ENCODE assay signal across 8 mouse cellular contexts in genomic region chr1:34432776-34433481, GRCm38 (mm10). TPM values are rescaled to one million over a fixed set of nuclear protein-coding genes. Genes with fewer than 3 reads are reported as not detected.
DNase-seq lines count a peak whose midpoint lies in the region; ATAC-seq and TF ChIP-seq lines count a peak whose summit lies in the region.

No protein-coding gene starts in this region.

- DNase-seq in heart, adult 11 months, result peak; percentile 95
- no peak for DNase-seq in heart, postnatal 25 days (ENCODE audit: low spot score)
- DNase-seq in adrenal gland, postnatal 36 days, result peak; percentile 28 to 37
- DNase-seq in liver, result peak; percentile 49
- peak; percentile 32 for DNase-seq in thymus, adult 2 months

- H3K27ac ChIP-seq in forebrain, embryonic 13.5 days, result peak overlapping the region; percentile 81
- peak overlapping the region; percentile 94 for H3K27ac ChIP-seq in hindbrain, embryonic 15.5 days (replicated peaks)
- peak overlapping the region; percentile 71 for H3K27ac ChIP-seq in midbrain, embryonic 16.5 days (ENCODE audit: low read length)
- peak overlapping the region; percentile 94 for H3K27ac ChIP-seq in thymus, adult 2 months (ENCODE audit: control insufficient read depth, insufficient read depth, low read length)

- H3K9me3 ChIP-seq in forebrain, embryonic 13.5 days (replicated peaks), result peaks cover 36% of the 10 kb centered on the region
- no peaks in the 10 kb centered on the region for H3K9me3 ChIP-seq in hindbrain, embryonic 15.5 days
- peaks cover 17% of the 10 kb centered on the region for H3K9me3 ChIP-seq in midbrain, embryonic 16.5 days (replicated peaks; ENCODE audit: control insufficient read depth, low read length, poor library complexity, severe bottlenecking)

- no peak for TF ChIP-seq CTCF in thymus, adult 2 months (IDR thresholded peaks at IDR 0.05; ENCODE audit: borderline replicate concordance, control insufficient read depth, extremely low read depth, insufficient read depth, low read length, poor library complexity)

- intact Hi-C loops in heart, postnatal 25 days (cut with DNase I), result no loop called here

- H3K4me3 ChIP-seq in forebrain, embryonic 13.5 days, result peak overlapping the region; percentile 49
- H3K4me3 ChIP-seq in hindbrain, embryonic 15.5 days, result peak overlapping the region; percentile 77
- H3K4me3 ChIP-seq in midbrain, embryonic 16.5 days (ENCODE audit: low read depth, low read length), result peak overlapping the region; percentile 53
- peak overlapping the region; percentile 68 for H3K4me3 ChIP-seq in thymus, adult 2 months (ENCODE audit: control insufficient read depth, insufficient read depth, low read length)

- whole genome bisulfite sequencing in forebrain, embryonic 13.5 days, result 4% methylated on average over 35 of the region's 35 CpGs
- WGBS in hindbrain, embryonic 15.5 days, result 4% methylated on average over 35 of the region's 35 CpGs
- 6% methylated on average over 35 of the region's 35 CpGs for WGBS in midbrain, embryonic 16.5 days
- WGBS in thymus, adult 2 months, result 37% methylated on average over 35 of the region's 35 CpGs

- H3K9ac ChIP-seq in forebrain, embryonic 13.5 days, result peak overlapping the region; percentile 74
- H3K9ac ChIP-seq in hindbrain, embryonic 15.5 days, result peak overlapping the region; percentile 52
- peak overlapping the region; percentile 73 for H3K9ac ChIP-seq in midbrain, embryonic 16.5 days (ENCODE audit: low read depth, low read length)

- H3K27me3 ChIP-seq in forebrain, embryonic 13.5 days, result no peaks in the 10 kb centered on the region
- H3K27me3 ChIP-seq in hindbrain, embryonic 15.5 days, result no peaks in the 10 kb centered on the region
- no peaks in the 10 kb centered on the region for H3K27me3 ChIP-seq in midbrain, embryonic 16.5 days (ENCODE audit: control insufficient read depth, insufficient read depth, low read depth, low read length)
- H3K27me3 ChIP-seq in thymus, adult 2 months (ENCODE audit: control insufficient read depth, insufficient read depth, low read length), result no peaks in the 10 kb centered on the region

- 0 out of 2 replicates have a peak, but pooled peaks have one; percentile 17 for TF ChIP-seq POLR2A in thymus, adult 2 months (IDR thresholded peaks at IDR 0.05; ENCODE audit: control insufficient read depth, extremely low read depth, insufficient read depth, low read length, poor library complexity)

- peaks cover 38% of the 10 kb centered on the region for H3K36me3 ChIP-seq in forebrain, embryonic 13.5 days (ENCODE audit: poor library complexity, severe bottlenecking)
- no peaks in the 10 kb centered on the region for H3K36me3 ChIP-seq in hindbrain, embryonic 15.5 days
- peaks cover 2% of the 10 kb centered on the region; the same call in 1 of the 2 replicates for H3K36me3 ChIP-seq in midbrain, embryonic 16.5 days (ENCODE audit: control insufficient read depth, insufficient read depth, low read length)
- no peaks in the 10 kb centered on the region for H3K36me3 ChIP-seq in thymus, adult 2 months (ENCODE audit: control insufficient read depth, insufficient read depth, low read length)

- H3K4me2 ChIP-seq in forebrain, embryonic 13.5 days, result peak overlapping the region; percentile 72
- H3K4me2 ChIP-seq in hindbrain, embryonic 15.5 days, result peak overlapping the region; percentile 71
- peak overlapping the region; percentile 77 for H3K4me2 ChIP-seq in midbrain, embryonic 16.5 days (ENCODE audit: low read length)

- peaks cover 18% of the 10 kb centered on the region for H3K4me1 ChIP-seq in forebrain, embryonic 13.5 days
- H3K4me1 ChIP-seq in hindbrain, embryonic 15.5 days (replicated peaks), result peaks cover 26% of the 10 kb centered on the region
- H3K4me1 ChIP-seq in midbrain, embryonic 16.5 days (ENCODE audit: control insufficient read depth, insufficient read depth, low read length), result peaks cover 9% of the 10 kb centered on the region
- H3K4me1 ChIP-seq in thymus, adult 2 months (replicated peaks; ENCODE audit: control insufficient read depth, insufficient read depth, low read length), result peaks cover 3% of the 10 kb centered on the region

- ATAC-seq in forebrain, embryonic 13.5 days, result peak; percentile 26
- ATAC-seq in hindbrain, embryonic 15.5 days (ENCODE audit: low FRiP score, low read depth), result no peak
- no peak for ATAC-seq in midbrain, embryonic 16.5 days

RNA-seq across cellular contexts. Expression of gene Ccdc115, which starts 6.5 kb away (rescaled TPM):
- total RNA-seq in heart, postnatal 25 days (2021), result 10 to 100 TPM; 14.9 to 15.3 TPM
- total RNA-seq in adrenal gland, postnatal 36 days (2021), result 10 to 100 TPM; 16.8 to 17.4 TPM
- polyA plus RNA-seq in forebrain, embryonic 13.5 days (2015; fragmentation: Nextera tagmentation; extraction: Ambion mirVana), result 68.2 and 75.1 TPM in 2 replicates
- polyA plus RNA-seq in hindbrain, embryonic 15.5 days (2015; fragmentation: Nextera tagmentation; extraction: Ambion mirVana), result 62.2 and 64.5 TPM in 2 replicates
- polyA plus RNA-seq in midbrain, embryonic 16.5 days (2015; fragmentation: Nextera tagmentation; extraction: Ambion mirVana), result 65.2 and 66.8 TPM in 2 replicates
- 29.6 and 35.1 TPM in 2 replicates for polyA plus RNA-seq in thymus, adult 2 months (2012; rRNA removed)

RNA-seq across cellular contexts. Expression of gene Imp4, which starts 6.7 kb away (rescaled TPM):
- total RNA-seq in heart, postnatal 25 days (2021), result 10 to 100 TPM; 29.2 to 31.4 TPM
- 10 to 100 TPM; 62.0 to 76.0 TPM for total RNA-seq in adrenal gland, postnatal 36 days (2021)
- polyA plus RNA-seq in forebrain, embryonic 13.5 days (2015; fragmentation: Nextera tagmentation; extraction: Ambion mirVana), result 66.7 and 67.0 TPM in 2 replicates
- 51.1 and 52.5 TPM in 2 replicates for polyA plus RNA-seq in hindbrain, embryonic 15.5 days (2015; fragmentation: Nextera tagmentation; extraction: Ambion mirVana)
- polyA plus RNA-seq in midbrain, embryonic 16.5 days (2015; fragmentation: Nextera tagmentation; extraction: Ambion mirVana), result 49.3 and 52.2 TPM in 2 replicates
- 74.7 and 76.7 TPM in 2 replicates for polyA plus RNA-seq in thymus, adult 2 months (2012; rRNA removed)

RNA-seq across cellular contexts. Expression of gene Ptpn18, which starts 26.6 kb away (rescaled TPM):
- 1 to 10 TPM; 4.2 to 5.6 TPM for total RNA-seq in heart, postnatal 25 days (2021)
- total RNA-seq in adrenal gland, postnatal 36 days (2021), result 1 to 10 TPM; 3.4 to 5.9 TPM
- polyA plus RNA-seq in forebrain, embryonic 13.5 days (2015; fragmentation: Nextera tagmentation; extraction: Ambion mirVana), result 3.6 and 5.8 TPM in 2 replicates
- 5.0 and 6.1 TPM in 2 replicates for polyA plus RNA-seq in hindbrain, embryonic 15.5 days (2015; fragmentation: Nextera tagmentation; extraction: Ambion mirVana)
- 2.9 and 3.4 TPM in 2 replicates for polyA plus RNA-seq in midbrain, embryonic 16.5 days (2015; fragmentation: Nextera tagmentation; extraction: Ambion mirVana)
- 705 and 801 TPM in 2 replicates for polyA plus RNA-seq in thymus, adult 2 months (2012; rRNA removed)

Comparison
In these comparisons a context has a peak if more than half of its experiments do, and no peak if none do; other contexts are left out.
1. RNA of gene Ptpn18, which starts 26.6 kb away (polyA plus RNA-seq): 705 to 801 TPM in thymus, adult 2 months; 3.6 to 5.8 TPM in forebrain, embryonic 13.5 days, 5.0 to 6.1 TPM in hindbrain, embryonic 15.5 days and 2.9 to 3.4 TPM in midbrain, embryonic 16.5 days; every median in the first group is over 10 times any median in the second.
2. Peak in every context shown above with its lines, with median percentiles within 50 percentile points of each other: H3K27ac ChIP-seq, H3K4me2 ChIP-seq, H3K4me3 ChIP-seq and H3K9ac ChIP-seq.